Mouse (Mus musculus) erythroblast, adult 5-6 weeks (primary cell): ENCODE measurements around the gene Tomm6. TPM values are rescaled to one million over a fixed set of nuclear protein-coding genes. Genes with fewer than 3 reads are reported as not detected.
"Not testable (repeated sequence)": the region's sequence is repeated elsewhere in the genome, so short reads cannot be mapped to it uniquely, and the experiment has no call there.

Experiments
- ATAC-seq: replicated peaks from 2 replicates; pipeline ENCODE4 v1.8.0; 2016; ENCODE audit warnings: moderate number of reproducible peaks, mild to moderate bottlenecking, moderate TSS enrichment, inconsistent platforms; ENCODE audit not compliant: poor library complexity, low FRiP score, severe bottlenecking
- total RNA-seq, 2 experiments: library from RNA; stranded (forward) in 1 of 2; stranded (reverse) in 1 of 2; fragments of 150-400 nt in 1 of 2; fragments of 200-764, 138-1000 nt in 1 of 2; gene quantifications; 2 replicates each; pipeline versions ENCODE4 v1.2.3 to v1.2.4; 2015 to 2017; ENCODE audit warnings: low replicate concordance in 2 of 2

Gene Tomm6
- total RNA-seq, 2 experiments from 2014 or later = 10.8 to 24.2 TPM

- ATAC-seq = no peak
Observed at GRCm38 (mm10) chr17:47658741-47659243, 29.4 kb downstream of the Tomm6 start.

GRCm38 (mm10) chr17:47657901-47658300 is 30.3 kb downstream of the Tomm6 start:
- no peak for ATAC-seq

GRCm38 (mm10) chr17:47655697-47656096 is 32.5 kb downstream of the Tomm6 start:
- ATAC-seq = no peak

- not testable (repeated sequence) for ATAC-seq
Observed at GRCm38 (mm10) chr17:47654346-47654745, 33.8 kb downstream of the Tomm6 start.

GRCm38 (mm10) chr17:47651953-47652352 is 36.2 kb downstream of the Tomm6 start:
- ATAC-seq = no peak

- ATAC-seq = no peak
Observed at GRCm38 (mm10) chr17:47648966-47649365, 39.2 kb downstream of the Tomm6 start.

- ATAC-seq = peak; percentile 76
Observed at GRCm38 (mm10) chr17:47646683-47647082, 41.5 kb downstream of the Tomm6 start.

GRCm38 (mm10) chr17:47642992-47643391 is 45.2 kb downstream of the Tomm6 start:
- ATAC-seq = no peak

Other genes with a start within 250 kb of the Tomm6 start
- gene Taf8, start 186.1 kb downstream of the Tomm6 start, total RNA-seq (2015; ENCODE audit: low replicate concordance) = 34.5 and 36.5 TPM in 2 replicates
- gene Taf8, start 186.1 kb downstream of the Tomm6 start, total RNA-seq (2017; ENCODE audit: low replicate concordance) = 47.1 and 67.9 TPM in 2 replicates
- 85.3 and 115 TPM in 2 replicates for gene Ccnd3, start 183.3 kb downstream of the Tomm6 start, total RNA-seq (2015; ENCODE audit: low replicate concordance)
- 64.3 and 65.9 TPM in 2 replicates for gene Ccnd3, start 183.3 kb downstream of the Tomm6 start, total RNA-seq (2017; ENCODE audit: low replicate concordance)
- gene Bysl, start 76.9 kb downstream of the Tomm6 start, total RNA-seq (2015; ENCODE audit: low replicate concordance) = 1.2 and 2.1 TPM in 2 replicates
- gene Bysl, start 76.9 kb downstream of the Tomm6 start, total RNA-seq (2017; ENCODE audit: low replicate concordance) = 3.2 and 4.3 TPM in 2 replicates
- 10.4 and 19.9 TPM in 2 replicates for gene Med20, start 76.8 kb downstream of the Tomm6 start, total RNA-seq (2015; ENCODE audit: low replicate concordance)
- gene Med20, start 76.8 kb downstream of the Tomm6 start, total RNA-seq (2017; ENCODE audit: low replicate concordance) = 48.5 and 68.2 TPM in 2 replicates
- 2.5 and 4.8 TPM in 2 replicates for gene Gm20517, start 76.8 kb downstream of the Tomm6 start, total RNA-seq (2015; ENCODE audit: low replicate concordance)
- 6.3 and 16.2 TPM in 2 replicates for gene Gm20517, start 76.8 kb downstream of the Tomm6 start, total RNA-seq (2017; ENCODE audit: low replicate concordance)
- 7.3 and 36.5 TPM in 2 replicates for gene Usp49, start 57.7 kb downstream of the Tomm6 start, total RNA-seq (2015; ENCODE audit: low replicate concordance)
- gene Usp49, start 57.7 kb downstream of the Tomm6 start, total RNA-seq (2017; ENCODE audit: low replicate concordance) = 14.8 and 27.6 TPM in 2 replicates
- gene Frs3, start 644 bp upstream of the Tomm6 start, total RNA-seq (2015; ENCODE audit: low replicate concordance) = not detected in 2 replicates
- not detected in 2 replicates for gene Frs3, start 644 bp upstream of the Tomm6 start, total RNA-seq (2017; ENCODE audit: low replicate concordance)
- not detected in 2 replicates for gene Gm21981, start 6.1 kb upstream of the Tomm6 start, total RNA-seq (2015; ENCODE audit: low replicate concordance)
- not detected in 2 replicates for gene Gm21981, start 6.1 kb upstream of the Tomm6 start, total RNA-seq (2017; ENCODE audit: low replicate concordance)
- gene Prickle4, start 6.3 kb upstream of the Tomm6 start, total RNA-seq (2015; ENCODE audit: low replicate concordance) = not detected in 2 replicates
- gene Prickle4, start 6.3 kb upstream of the Tomm6 start, total RNA-seq (2017; ENCODE audit: low replicate concordance) = not detected in 2 replicates
- not detected in 2 replicates for gene Pgc, start 38.5 kb upstream of the Tomm6 start, total RNA-seq (2015; ENCODE audit: low replicate concordance)
- gene Pgc, start 38.5 kb upstream of the Tomm6 start, total RNA-seq (2017; ENCODE audit: low replicate concordance) = not detected in 2 replicates
- gene Tfeb, start 48.6 kb upstream of the Tomm6 start, total RNA-seq (2015; ENCODE audit: low replicate concordance) = 4.6 and 6.7 TPM in 2 replicates
- 3.8 and 9.4 TPM in 2 replicates for gene Tfeb, start 48.6 kb upstream of the Tomm6 start, total RNA-seq (2017; ENCODE audit: low replicate concordance)
- not detected in 2 replicates for gene Mdfi, start 146.3 kb upstream of the Tomm6 start, total RNA-seq (2015; ENCODE audit: low replicate concordance)
- gene Mdfi, start 146.3 kb upstream of the Tomm6 start, total RNA-seq (2017; ENCODE audit: low replicate concordance) = not detected in 2 replicates
- 1.2 and 4.0 TPM in 2 replicates for gene Foxp4, start 236.3 kb upstream of the Tomm6 start, total RNA-seq (2015; ENCODE audit: low replicate concordance)
- 0.51 and 0.70 TPM in 2 replicates for gene Foxp4, start 236.3 kb upstream of the Tomm6 start, total RNA-seq (2017; ENCODE audit: low replicate concordance)